Mouse (Mus musculus) monocyte, adult 5-6 weeks (primary cell): ENCODE results near the gene March4. TPM values are rescaled to one million over a fixed set of nuclear protein-coding genes. Genes with fewer than 3 reads are reported as not detected.

ENCODE experiments used
- ATAC-seq: fragments of 153-309, 156-312 bp; replicated peaks from 2 replicates; pipeline ENCODE4 v1.8.0; 2017; ENCODE audit warnings: mild to moderate bottlenecking; ENCODE audit not compliant: low TSS enrichment, insufficient number of reproducible peaks, severe bottlenecking, poor library complexity, low FRiP score
- total RNA-seq: library from RNA; stranded (forward); fragments of 200-1000, 200-491, 200-594 nt; gene quantifications from 3 replicates; pipeline ENCODE4 v1.2.3, GENCODE M21; 2017

March4 gene
- total RNA-seq, 1 experiment from 2014 or later = not detected

- ATAC-seq = no peak
Observed at GRCm38 (mm10) chr1:72414133-72414532, 122.6 kb downstream of the March4 start.

GRCm38 (mm10) chr1:72413205-72413604 is 123.5 kb downstream of the March4 start:
- no peak for ATAC-seq

DNA sequence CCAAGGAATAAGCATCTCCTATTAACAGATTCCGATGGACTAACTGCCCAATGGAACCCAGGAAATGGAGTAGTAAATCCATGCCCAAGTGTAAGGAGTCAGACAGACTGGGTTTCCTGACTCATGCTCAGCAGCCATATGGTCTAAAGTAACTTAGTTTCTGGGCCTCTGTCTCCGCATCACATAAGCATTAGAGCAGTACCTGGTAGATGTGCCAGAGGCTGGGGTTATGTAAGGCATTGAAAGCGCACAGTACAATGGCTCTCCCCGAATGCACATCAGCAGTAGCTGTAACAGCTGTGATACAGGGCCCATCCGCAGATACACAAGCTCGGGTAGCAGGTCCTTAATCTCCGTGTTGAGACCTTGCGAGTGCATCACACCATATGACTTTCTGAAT is 125.6 kb downstream of the March4 start:
- ATAC-seq = no peak

DNA sequence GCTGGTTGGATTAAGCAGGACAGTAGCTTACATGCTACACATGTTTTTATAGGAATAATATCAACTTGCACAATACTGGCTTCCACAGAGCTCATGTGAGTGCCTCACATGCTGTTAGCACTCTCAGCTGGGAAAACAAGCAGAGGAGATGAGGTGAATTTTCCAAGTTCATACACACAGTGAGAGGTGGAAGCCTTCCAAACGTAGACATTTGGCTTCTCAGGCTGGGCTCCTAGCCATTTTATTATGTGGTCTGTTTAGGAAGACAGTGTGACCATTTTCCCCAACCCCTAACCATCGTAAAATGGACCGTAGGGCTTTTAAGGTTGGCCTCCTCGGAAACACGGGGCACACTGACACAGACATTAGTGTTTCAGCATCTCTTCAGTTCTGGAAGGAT is 126.8 kb downstream of the March4 start:
- ATAC-seq = no peak

- no peak for ATAC-seq
Observed at GRCm38 (mm10) chr1:72406505-72407079, 130.1 kb downstream of the March4 start.

DNA sequence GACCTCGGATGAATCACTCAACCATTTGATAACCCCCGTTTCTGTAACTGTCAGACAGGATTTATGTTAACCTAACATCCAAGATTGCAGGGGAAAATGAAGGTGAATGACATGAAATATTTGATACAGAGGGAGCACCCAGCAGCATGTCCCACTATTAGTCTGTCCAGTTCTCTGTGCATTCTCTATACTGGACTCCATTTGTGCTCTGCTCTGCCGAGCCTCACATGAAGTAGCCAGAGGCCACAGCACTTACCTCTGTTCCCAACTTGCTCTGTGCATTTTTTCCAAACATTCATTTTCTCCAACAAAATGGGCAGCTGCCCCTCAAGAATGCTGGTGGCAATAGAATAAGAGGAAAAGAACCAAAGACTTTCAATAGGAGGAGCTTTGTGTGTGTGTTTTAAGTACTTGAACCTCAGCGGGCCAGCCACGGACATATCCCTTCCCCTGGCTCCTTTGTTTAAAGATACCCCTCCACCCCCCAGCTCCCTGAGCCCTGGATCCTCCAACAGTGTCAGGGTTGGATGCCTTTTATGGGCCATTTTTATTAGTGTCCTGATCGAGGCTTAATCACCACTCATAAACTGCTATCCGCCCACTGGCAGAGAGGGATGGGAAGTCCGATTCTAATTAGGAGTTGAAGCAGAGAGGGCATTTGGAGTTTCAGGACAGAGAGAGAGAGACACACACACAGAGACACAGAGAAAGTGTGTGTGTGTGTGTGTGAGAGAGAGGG is 135.2 kb downstream of the March4 start:
- ATAC-seq = no peak

GRCm38 (mm10) chr1:72400616-72401015 is 136.1 kb downstream of the March4 start:
- no peak for ATAC-seq

DNA sequence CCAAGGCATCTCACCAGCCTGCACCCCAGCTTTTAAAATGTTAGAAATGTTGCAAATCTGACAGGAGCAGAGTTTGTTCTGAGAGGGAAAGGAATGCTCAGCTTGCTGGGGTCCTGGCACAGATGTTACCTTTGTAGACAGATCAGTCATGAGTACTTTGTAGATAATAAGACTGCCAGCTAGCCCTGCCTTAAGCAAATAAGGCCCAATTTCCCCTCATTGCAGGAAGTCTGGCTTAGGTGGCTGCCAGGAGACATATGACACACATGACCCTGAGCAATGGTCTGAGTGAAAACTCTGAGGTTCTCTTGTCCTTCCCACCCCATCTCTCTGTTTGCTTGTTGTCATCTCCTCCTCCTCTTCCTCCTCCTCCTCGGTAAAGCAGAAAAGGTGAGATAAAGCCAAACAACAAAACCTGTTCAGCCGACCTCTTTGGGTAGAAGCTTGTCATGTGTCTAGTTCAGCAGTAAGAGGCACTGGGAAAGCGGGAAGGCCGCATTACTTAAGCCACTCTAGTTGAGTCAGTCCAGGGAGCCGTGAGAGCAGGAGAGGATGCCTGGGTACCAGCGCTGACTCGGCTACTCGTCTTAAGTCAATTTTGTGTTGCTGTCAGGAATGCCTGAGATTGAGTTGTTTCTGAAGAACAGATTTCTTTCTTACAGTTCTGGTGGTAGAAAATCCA is 136.9 kb downstream of the March4 start:
- ATAC-seq = no peak

GRCm38 (mm10) chr1:72390420-72390819 is 146.3 kb downstream of the March4 start:
- ATAC-seq = no peak

GRCm38 (mm10) chr1:72383651-72384050 is 153.1 kb downstream of the March4 start:
- ATAC-seq = no peak

DNA sequence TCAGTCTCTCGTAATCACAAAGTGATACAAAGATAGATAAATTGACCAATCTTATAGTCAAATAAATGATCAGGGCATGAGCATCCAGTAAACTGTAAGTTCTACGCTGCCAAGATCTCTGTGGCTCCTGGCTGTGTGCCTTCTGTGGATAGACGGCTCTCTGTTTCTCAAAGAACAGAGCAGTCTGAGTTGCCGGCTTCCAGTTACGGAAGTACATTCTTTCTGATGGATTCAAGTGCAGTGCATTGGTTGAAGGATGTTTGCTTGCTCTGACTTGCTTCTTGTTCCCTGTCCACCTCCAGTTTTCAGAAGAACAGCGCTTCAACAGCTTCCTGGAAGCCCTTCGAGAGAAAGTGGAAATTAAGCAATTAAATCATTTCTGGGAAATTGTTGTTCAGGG is 153.7 kb downstream of the March4 start:
- ATAC-seq = no peak

- no peak for ATAC-seq
Observed at GRCm38 (mm10) chr1:72380544-72380943, 156.2 kb downstream of the March4 start.

- ATAC-seq = no peak
Observed at GRCm38 (mm10) chr1:72379752-72380353, 156.9 kb downstream of the March4 start.

DNA sequence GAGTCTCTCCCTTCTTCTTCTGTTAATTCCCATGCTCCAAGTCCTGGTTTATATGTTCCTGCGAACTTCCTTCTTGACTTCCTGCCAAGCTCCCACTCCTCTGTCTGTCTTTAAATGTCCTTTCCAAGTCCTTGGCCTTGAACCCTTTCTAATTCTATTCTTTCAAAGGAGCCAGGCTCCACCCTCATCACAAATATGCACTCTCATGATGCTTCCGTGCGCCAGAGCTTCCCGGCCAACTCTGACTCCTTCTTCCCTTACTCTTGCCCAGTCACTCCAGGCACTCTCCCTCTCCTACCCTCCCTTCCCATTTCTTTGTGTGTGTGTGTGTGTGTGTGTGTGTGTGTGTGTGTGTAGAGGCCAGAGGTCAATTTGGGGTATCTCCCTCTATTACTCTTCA is 158.6 kb downstream of the March4 start:
- no peak for ATAC-seq

Other genes starting within 250 kb of the March4 start
- 6.0 to 18.4 TPM (median 9.1 TPM) in 3 replicates for gene Xrcc5, start 229.5 kb downstream of the March4 start, total RNA-seq
- 13.2 to 19.4 TPM (median 18.9 TPM) in 3 replicates for gene Smarcal1, start 46.3 kb upstream of the March4 start, total RNA-seq
- gene Ankar, start 163.6 kb upstream of the March4 start, total RNA-seq = not detected in 3 replicates
- gene Rpl37a, start 174.4 kb upstream of the March4 start, total RNA-seq = 508 to 670 TPM (median 625 TPM) in 3 replicates